Mouse (Mus musculus) C2C12 (cell line): ENCODE measurements around the gene Immp2l. TPM values are rescaled to one million over a fixed set of nuclear protein-coding genes. Genes with fewer than 3 reads are reported as not detected.

ENCODE experiments used
- H3K27me3 ChIP-seq: one replicate; pipeline ENCODE4 v1.6.1; 2011; ENCODE audit not compliant: control insufficient read depth, insufficient read depth, insufficient read length
- H3K36me3 ChIP-seq: one replicate; pipeline ENCODE4 v1.6.1; 2011; ENCODE audit not compliant: control insufficient read depth, insufficient read depth
- H3K4me3 ChIP-seq: one replicate; pipeline ENCODE4 v1.5.1; 2011; ENCODE audit warnings: mild to moderate bottlenecking, control low read depth; ENCODE audit not compliant: poor library complexity, insufficient read depth, severe bottlenecking
- H3K79me2 ChIP-seq: one replicate; pipeline ENCODE4 v1.6.1; 2011; ENCODE audit not compliant: control insufficient read depth, insufficient read depth
- H3K79me3 ChIP-seq: one replicate; pipeline ENCODE4 v1.6.1; 2011; ENCODE audit warnings: low read depth, control low read depth
- H3ac ChIP-seq: one replicate; pipeline ENCODE3; 2011; ENCODE audit warnings: low read depth; ENCODE audit not compliant: control insufficient read depth, insufficient read length
- CEBPB ChIP-seq: IDR thresholded peaks from one replicate; pipeline ENCODE4 v1.6.1; 2011; ENCODE audit warnings: low read depth, mild to moderate bottlenecking, control low read depth, moderate library complexity
- CTCF ChIP-seq: IDR thresholded peaks from one replicate; pipeline ENCODE4 v1.5.1; 2011; ENCODE audit not compliant: control insufficient read depth, insufficient read depth, insufficient read length
- FOSL1 ChIP-seq: IDR thresholded peaks from one replicate; pipeline ENCODE4 v1.8.0; 2011; ENCODE audit warnings: mild to moderate bottlenecking, low read length; ENCODE audit not compliant: poor library complexity, insufficient read depth, severe bottlenecking
- MAX ChIP-seq: IDR thresholded peaks from one replicate; pipeline ENCODE4 v1.6.1; 2011; ENCODE audit warnings: mild to moderate bottlenecking, control low read depth
- MYOD1 ChIP-seq: IDR thresholded peaks from one replicate; pipeline ENCODE4 v1.6.1; 2011; ENCODE audit warnings: low read depth; ENCODE audit not compliant: control insufficient read depth, insufficient read length
- MYOG ChIP-seq: IDR thresholded peaks from one replicate; pipeline ENCODE4 v1.6.1; 2011; ENCODE audit not compliant: control insufficient read depth, insufficient read length; ENCODE audit errors: extremely low read depth
- USF1 ChIP-seq: IDR thresholded peaks from one replicate; pipeline ENCODE4 v1.6.1; 2011; ENCODE audit warnings: low read depth, mild to moderate bottlenecking, control low read depth, moderate library complexity
- polyA plus RNA-seq: library from polyadenylated mRNA; unstranded; fragments of >200 nt; fragmentation: generic; extraction: Trizol; gene quantifications from one replicate; pipeline ENCODE4 v1.2.1, GENCODE M21; 2012; ENCODE audit warnings: missing spikeins

The Immp2l gene
- polyA plus RNA-seq, 1 experiment: 6.2 TPM

GRCm38 (mm10) chr12:41528410-41528809 lies 504.5 kb downstream of the Immp2l start:
- H3ac ChIP-seq: no peak overlapping the region
- no peaks in the 10 kb centered on the region for H3K36me3 ChIP-seq
- no peaks in the 10 kb centered on the region for H3K27me3 ChIP-seq
- no peak for TF ChIP-seq CTCF
- no peak for TF ChIP-seq CEBPB
- no peak for TF ChIP-seq FOSL1
- TF ChIP-seq MAX: no peak
- no peak for TF ChIP-seq MYOD1
- no peak for TF ChIP-seq USF1
- no peaks in the 10 kb centered on the region for H3K79me3 ChIP-seq
- H3K79me2 ChIP-seq: no peaks in the 10 kb centered on the region
- no peak overlapping the region for H3K4me3 ChIP-seq

GRCm38 (mm10) chr12:41539989-41540388 lies 516.1 kb downstream of the Immp2l start:
- Histone ChIP-seq H3K27me3 (no peaks in the 10 kb centered on the region), H3K36me3 (no peaks in the 10 kb centered on the region), H3K79me3 (no peaks in the 10 kb centered on the region), H3ac (no peak overlapping the region), H3K4me3 (no peak overlapping the region), H3K79me2 (no peaks in the 10 kb centered on the region)
- TF ChIP-seq MYOD1: no peak

GRCm38 (mm10) chr12:41551578-41551977 lies 527.7 kb downstream of the Immp2l start:
- H3K79me3 ChIP-seq: no peaks in the 10 kb centered on the region
- TF ChIP-seq MYOG (no peak), MYOD1 (no peak), USF1 (no peak), CEBPB (no peak), FOSL1 (no peak), MAX (no peak), CTCF (no peak)
- no peak overlapping the region for H3ac ChIP-seq
- no peaks in the 10 kb centered on the region for H3K27me3 ChIP-seq
- no peak overlapping the region for H3K4me3 ChIP-seq
- H3K36me3 ChIP-seq: no peaks in the 10 kb centered on the region
- no peaks in the 10 kb centered on the region for H3K79me2 ChIP-seq

GRCm38 (mm10) chr12:41557832-41558231 lies 533.9 kb downstream of the Immp2l start:
- H3K36me3 ChIP-seq: no peaks in the 10 kb centered on the region
- H3K79me3 ChIP-seq: no peaks in the 10 kb centered on the region
- no peaks in the 10 kb centered on the region for H3K27me3 ChIP-seq
- no peak overlapping the region for H3ac ChIP-seq
- TF ChIP-seq MYOG (no peak), CEBPB (no peak), MAX (no peak), CTCF (no peak), FOSL1 (no peak), MYOD1 (no peak), USF1 (no peak)
- H3K4me3 ChIP-seq: no peak overlapping the region
- no peaks in the 10 kb centered on the region for H3K79me2 ChIP-seq

GRCm38 (mm10) chr12:41558956-41559735 lies 535.3 kb downstream of the Immp2l start:
- H3K27me3 ChIP-seq: no peaks in the 10 kb centered on the region

More at GRCm38 (mm10) chr12:41558956-41559735, 535.3 kb downstream of the Immp2l start:
- TF ChIP-seq CTCF (no peak), FOSL1 (no peak), MAX (no peak), USF1 (no peak), CEBPB (no peak), MYOD1 (no peak), MYOG (no peak)
- H3K4me3 ChIP-seq: no peak overlapping the region
- H3K79me3 ChIP-seq: no peaks in the 10 kb centered on the region
- H3ac ChIP-seq: no peak overlapping the region
- no peaks in the 10 kb centered on the region for H3K36me3 ChIP-seq
- no peaks in the 10 kb centered on the region for H3K79me2 ChIP-seq
